Mouse (Mus musculus) layer of hippocampus, postnatal 10 days (tissue): ENCODE data around the gene Bbs9. TPM values are rescaled to one million over a fixed set of nuclear protein-coding genes. Genes with fewer than 3 reads are reported as not detected.

ENCODE experiments used
- DNase-seq, 2 experiments: peaks; one replicate each; pipeline ENCODE4 v3.0.0; 2021; ENCODE audit warnings: low spot score in 2 of 2
- total RNA-seq, 2 experiments: library from RNA; stranded (reverse); gene quantifications; 2 replicates each; pipeline ENCODE4 v1.2.3; 2021

Gene Bbs9
- total RNA-seq, 2 experiments from 2014 or later = 22.3 to 22.4 TPM

- no peak for DNase-seq
These were observed 313.3 kb downstream of the Bbs9 start for GRCm38 (mm10) chr9:22788850-22789249.

DNA sequence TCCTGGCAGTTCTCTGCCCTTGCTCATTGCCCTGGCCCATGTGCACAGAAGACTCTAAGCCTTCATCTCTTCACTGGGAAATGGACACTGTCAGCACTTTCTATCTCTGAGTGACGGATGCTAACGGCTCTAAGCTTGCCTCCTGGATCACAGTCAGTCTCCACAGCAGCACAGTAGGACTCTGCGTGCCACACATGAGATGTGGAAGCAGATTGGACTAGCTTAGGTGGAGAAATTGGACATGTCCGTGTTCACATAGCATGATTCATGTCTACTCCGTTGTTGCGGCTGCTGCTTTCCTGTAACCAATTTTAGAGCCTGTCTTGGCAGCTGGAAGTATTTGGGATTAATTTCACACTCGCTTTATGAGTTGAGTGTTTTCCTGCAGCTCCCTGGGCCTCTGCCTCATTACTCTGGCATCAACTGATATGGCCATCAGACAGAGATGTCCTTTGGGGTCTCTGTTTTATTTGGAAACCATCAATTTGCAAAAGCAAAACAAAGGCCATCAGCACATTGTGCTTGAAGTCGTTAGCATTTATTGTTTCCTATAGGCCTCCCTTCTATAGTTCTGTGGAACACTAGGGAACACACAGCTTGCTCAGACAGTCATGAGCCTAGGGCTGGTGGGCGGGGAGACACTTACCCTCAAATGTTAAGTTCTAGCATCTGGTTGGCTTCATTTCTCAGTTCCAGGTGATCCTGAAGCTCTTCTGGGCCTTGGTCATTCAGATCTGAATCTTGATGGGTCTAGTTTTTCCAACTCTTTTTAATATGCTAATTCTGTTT, 314.1 kb downstream of the Bbs9 start:
- no peak for DNase-seq

DNA sequence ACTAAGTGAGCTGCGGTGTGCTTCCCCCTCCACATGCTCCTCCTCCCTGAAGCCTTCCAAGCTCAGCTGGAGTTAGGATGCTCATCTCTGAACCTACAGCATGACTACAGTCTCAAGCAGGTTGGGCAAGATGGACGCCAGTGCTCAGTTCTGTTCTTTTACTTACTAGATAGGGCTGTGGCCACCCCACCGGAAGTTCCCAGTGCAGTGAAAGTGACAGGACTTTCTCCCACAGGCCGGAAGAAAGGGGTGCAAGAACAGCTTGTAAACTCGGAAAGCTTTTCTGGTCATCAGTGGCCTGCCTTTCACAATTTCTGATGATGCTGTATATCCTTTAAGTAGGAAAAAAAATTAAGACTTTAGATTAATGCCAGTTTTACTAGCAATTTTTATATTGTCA, 315.7 kb downstream of the Bbs9 start:
- no peak for DNase-seq

- DNase-seq = no peak
These were observed 316.2 kb downstream of the Bbs9 start for GRCm38 (mm10) chr9:22791750-22792149.

DNA sequence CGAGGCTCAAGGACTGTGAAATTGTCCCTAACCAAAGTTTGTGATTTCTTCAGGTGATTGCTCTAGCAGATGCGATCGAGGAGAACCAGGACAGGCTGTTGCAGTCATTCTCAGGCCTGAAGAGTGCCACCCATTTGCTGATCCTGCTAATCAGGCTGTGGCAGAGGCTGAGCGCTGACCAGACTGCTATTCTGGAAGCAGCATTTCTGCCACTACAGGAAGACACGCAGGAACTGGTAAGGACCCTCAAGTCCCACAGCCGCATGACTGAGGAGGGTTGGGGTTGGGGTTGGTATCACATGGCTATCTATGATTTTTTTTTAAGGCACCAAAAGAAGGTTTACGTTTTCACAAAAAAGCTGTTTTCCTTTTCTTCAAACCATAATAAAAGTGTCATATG, 318.2 kb downstream of the Bbs9 start:
- DNase-seq = no peak

GRCm38 (mm10) chr9:22800675-22801074, 325.2 kb downstream of the Bbs9 start:
- DNase-seq = no peak

- no peak for DNase-seq
These were observed 330.5 kb downstream of the Bbs9 start for GRCm38 (mm10) chr9:22805981-22806380.

DNA sequence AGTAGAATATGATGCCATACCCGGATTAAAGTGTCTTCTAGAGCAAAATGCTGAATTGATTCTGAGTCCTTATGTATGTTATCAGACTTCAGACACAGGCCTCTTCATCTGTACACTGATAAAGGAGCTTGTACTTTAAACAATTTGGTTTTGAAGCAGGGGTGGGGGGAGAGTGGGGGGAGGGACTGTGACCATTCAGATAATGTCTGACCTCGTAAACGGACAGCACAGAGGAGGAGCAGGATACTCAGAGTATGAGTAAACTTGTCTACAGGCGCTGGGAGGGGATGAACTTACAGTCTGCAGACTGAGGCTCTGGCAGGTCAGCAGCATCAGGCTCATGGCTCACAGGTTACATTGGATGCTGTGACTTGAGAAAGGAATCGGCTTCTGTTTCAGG, 331.0 kb downstream of the Bbs9 start:
- DNase-seq = no peak

DNA sequence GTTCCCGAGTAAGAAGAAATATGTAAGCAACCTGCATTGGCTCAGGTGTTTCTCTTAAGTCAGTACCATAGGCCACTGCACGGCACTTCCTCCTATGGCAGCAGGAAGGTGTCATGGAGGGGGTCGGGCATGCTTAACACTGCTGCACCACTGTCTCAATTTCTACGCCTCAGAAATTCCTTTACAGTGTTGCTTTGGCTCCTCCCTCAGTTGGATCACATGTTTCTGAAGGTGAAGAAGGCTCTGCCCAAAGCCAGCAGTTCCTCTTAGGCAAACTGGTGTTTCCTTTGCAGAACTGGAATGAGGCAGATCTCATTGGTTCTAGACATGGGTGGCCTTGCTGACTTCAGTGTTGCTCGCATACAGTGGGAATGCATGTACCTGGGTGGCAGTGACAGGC, 332.2 kb downstream of the Bbs9 start:
- DNase-seq = no peak

DNA sequence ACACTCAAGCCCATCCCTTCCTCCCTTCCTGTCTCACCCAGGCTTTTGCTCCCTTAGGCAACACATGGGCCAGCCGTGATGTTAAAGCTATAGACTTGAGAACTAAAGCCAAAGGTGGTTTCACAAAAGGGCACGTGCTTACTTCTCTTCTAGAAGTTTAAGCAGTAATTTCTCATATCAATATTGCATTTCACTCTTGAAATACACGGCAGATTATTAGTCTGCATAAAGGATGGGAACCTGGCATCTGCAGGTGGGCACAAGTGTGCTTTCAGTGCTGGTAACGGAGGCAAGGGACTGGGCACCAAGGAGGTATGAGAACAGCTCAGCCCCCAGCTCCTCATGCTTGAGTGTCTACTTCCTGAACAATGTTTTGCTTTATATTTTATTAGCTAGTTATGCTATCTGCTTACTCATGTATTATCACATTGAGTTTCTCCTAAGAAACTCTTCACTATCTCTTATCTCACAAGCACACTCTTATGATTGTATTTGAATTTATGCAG, 334.2 kb downstream of the Bbs9 start:
- DNase-seq = no peak

GRCm38 (mm10) chr9:22810454-22810853, 334.9 kb downstream of the Bbs9 start:
- DNase-seq = no peak

- no peak for DNase-seq
These were observed 336.4 kb downstream of the Bbs9 start for GRCm38 (mm10) chr9:22811931-22812330.

- no peak for DNase-seq
These were observed 339.0 kb downstream of the Bbs9 start for GRCm38 (mm10) chr9:22814407-22815092.

GRCm38 (mm10) chr9:22815093-22815458, 339.6 kb downstream of the Bbs9 start:
- no peak for DNase-seq

GRCm38 (mm10) chr9:22819539-22819938, 344.0 kb downstream of the Bbs9 start:
- no peak for DNase-seq

DNA sequence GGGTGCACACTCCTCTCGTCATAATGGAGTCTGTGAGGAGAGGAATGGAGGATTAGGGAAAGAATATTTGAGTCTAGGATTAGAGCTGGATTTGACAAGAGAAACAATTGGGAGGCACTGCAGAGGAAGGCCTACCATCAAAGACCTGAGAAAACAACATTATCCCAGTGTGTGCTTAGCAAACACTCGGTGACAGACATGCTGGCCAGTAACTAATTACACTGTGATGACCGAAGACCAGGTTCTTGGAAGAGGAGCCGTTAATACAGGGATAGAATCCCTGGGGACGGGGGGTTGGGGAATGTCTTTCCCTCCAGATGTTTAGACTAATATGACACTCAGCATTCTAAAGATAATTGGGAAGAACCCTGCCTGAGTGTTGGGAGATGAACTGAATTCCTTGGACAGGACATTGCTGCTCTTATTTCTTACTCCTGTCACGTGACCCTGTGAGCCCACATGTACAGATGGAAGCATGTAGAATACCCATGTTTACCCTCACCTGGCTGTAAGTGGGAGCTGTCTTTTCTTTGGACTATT, 345.2 kb downstream of the Bbs9 start:
- no peak for DNase-seq

GRCm38 (mm10) chr9:22822770-22823169, 347.3 kb downstream of the Bbs9 start:
- DNase-seq = no peak

- DNase-seq = no peak
These were observed 348.3 kb downstream of the Bbs9 start for GRCm38 (mm10) chr9:22823856-22824255.

DNA sequence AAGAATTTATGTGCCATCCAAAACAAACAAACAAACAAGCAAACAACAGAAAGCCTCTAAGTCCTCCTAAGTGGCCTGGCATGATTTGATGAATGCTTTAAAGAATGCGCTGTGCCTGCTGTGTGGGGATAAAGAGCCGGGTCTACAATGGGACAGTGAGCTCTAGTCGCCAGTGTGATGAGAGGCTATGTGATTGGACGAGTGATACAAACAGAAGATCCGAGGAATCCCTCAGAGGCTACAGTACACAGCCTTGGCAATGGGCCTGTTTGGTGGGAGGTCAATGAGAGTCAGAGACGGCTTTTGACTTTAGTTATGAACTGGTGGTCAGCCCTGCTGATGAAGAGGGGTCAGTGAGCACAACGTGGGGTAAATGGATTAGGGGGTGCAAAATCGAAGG, 349.4 kb downstream of the Bbs9 start:
- no peak for DNase-seq

- DNase-seq = no peak
These were observed 351.1 kb downstream of the Bbs9 start for GRCm38 (mm10) chr9:22826571-22826990.

DNA sequence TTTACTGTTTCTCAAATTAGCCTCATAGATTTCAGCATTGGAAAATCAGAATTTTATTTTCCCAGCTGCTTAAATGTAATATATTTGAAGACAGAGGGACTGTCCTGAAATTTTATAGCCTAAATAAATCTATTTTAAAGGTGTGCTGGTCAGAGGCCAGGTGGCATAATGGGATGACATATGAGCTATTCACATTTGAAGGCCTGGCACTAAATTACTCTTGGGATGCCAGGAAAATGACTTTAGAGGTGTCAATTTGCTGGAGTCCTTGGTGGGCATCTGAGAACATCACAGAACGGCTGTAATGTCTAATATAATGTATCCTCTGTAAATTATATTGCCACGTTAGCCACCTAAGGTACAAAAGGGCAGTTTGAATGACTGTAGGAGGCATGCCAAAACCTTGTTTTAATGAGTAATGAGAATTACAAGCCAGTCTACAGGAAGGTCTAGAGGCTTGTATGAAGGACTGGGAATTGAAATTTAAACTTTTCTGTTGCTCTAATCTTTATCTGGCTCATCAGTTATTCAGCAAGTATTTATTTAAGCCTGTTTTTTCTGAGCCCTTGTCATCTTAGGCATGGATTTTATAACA, 351.8 kb downstream of the Bbs9 start:
- no peak for DNase-seq
